Mouse (Mus musculus) liver, embryonic 11.5 days (tissue): Measurements from ENCODE around the gene Znrf2. TPM values are rescaled to one million over a fixed set of nuclear protein-coding genes. Genes with fewer than 3 reads are reported as not detected.

ENCODE experiments used
- ATAC-seq: fragments of 200-750 bp; cut with Nextera tagmentation; replicated peaks from 2 replicates; pipeline ENCODE4 v1.8.0; 2017; ENCODE audit warnings: moderate number of reproducible peaks, mild to moderate bottlenecking, moderate TSS enrichment, moderate library complexity; ENCODE audit not compliant: low FRiP score
- DNase-seq: peaks from one replicate; pipeline ENCODE4 v3.0.0-alpha.2; 2017; ENCODE audit warnings: low spot score
- H3K27ac ChIP-seq: fragments of 300-500 bp; sonication (generic); 2 replicates; pipeline ENCODE4 v1.5.1; 2014; ENCODE audit warnings: mild to moderate bottlenecking, low read depth, low read length, control low read depth
- H3K27me3 ChIP-seq: fragments of 300-500 bp; sonication (generic); replicated peaks from 2 replicates; pipeline ENCODE4 v1.6.1; 2014; ENCODE audit warnings: low read length, mixed read lengths; ENCODE audit not compliant: control insufficient read depth, insufficient read depth
- H3K36me3 ChIP-seq: fragments of 300-500 bp; sonication (generic); 2 replicates; pipeline ENCODE4 v1.6.1; 2014; ENCODE audit warnings: mild to moderate bottlenecking, low read length, moderate library complexity, mixed read lengths; ENCODE audit not compliant: control insufficient read depth, insufficient read depth
- H3K4me1 ChIP-seq: fragments of 300-500 bp; sonication (generic); replicated peaks from 2 replicates; pipeline ENCODE4 v1.6.1; 2014; ENCODE audit warnings: low read length, mixed read lengths; ENCODE audit not compliant: control insufficient read depth, insufficient read depth
- H3K4me2 ChIP-seq: fragments of 300-500 bp; sonication (generic); 2 replicates; pipeline ENCODE4 v1.6.1; 2014; ENCODE audit warnings: mild to moderate bottlenecking, control low read depth, moderate library complexity
- H3K4me3 ChIP-seq: fragments of 300-500 bp; sonication (generic); 2 replicates; pipeline ENCODE4 v1.5.1; 2014; ENCODE audit warnings: low read depth, low read length, control low read depth
- H3K9ac ChIP-seq: fragments of 300-500 bp; sonication (generic); 2 replicates; pipeline ENCODE4 v1.6.1; 2014; ENCODE audit warnings: low read depth, low read length, control low read depth
- H3K9me3 ChIP-seq: fragments of 300-500 bp; sonication (generic); 2 replicates; pipeline ENCODE4 v1.6.1; 2016; ENCODE audit warnings: low read length, inconsistent platforms, mixed read lengths; ENCODE audit not compliant: control insufficient read depth
- WGBS: fragments of 180-500 bp; shearing (Covaris S2); extraction: QIAGEN DNeasy Blood & Tissue Kit; methylation state at CpG from one replicate; pipeline ENCODE4 v1.1.7; 2014; 5-methylcytosine and 5-hydroxymethylcytosine counted together
- polyA plus RNA-seq: library from polyadenylated mRNA; unstranded; fragments of >200 nt; fragmentation: Nextera tagmentation; extraction: Ambion mirVana; gene quantifications from 2 replicates; pipeline ENCODE4 v1.2.1, GENCODE M21; 2014

The Znrf2 gene
- polyA plus RNA-seq, 1 experiment from 2014 or later = 4.1 TPM

GRCm38 (mm10) chr6:54781881-54782280, 34.8 kb upstream of the Znrf2 start:
- no peak overlapping the region for H3K4me3 ChIP-seq
- H3K27ac ChIP-seq = no peak overlapping the region
- no peaks in the 10 kb centered on the region for H3K9me3 ChIP-seq
- H3K36me3 ChIP-seq = no peaks in the 10 kb centered on the region
- ATAC-seq (no peak), DNase-seq (no peak)
- WGBS = 70% methylated on average over 6 of the region's 6 CpGs
- no peaks in the 10 kb centered on the region for H3K27me3 ChIP-seq
- no peak overlapping the region for H3K9ac ChIP-seq
- no peak overlapping the region for H3K4me2 ChIP-seq
- H3K4me1 ChIP-seq = no peaks in the 10 kb centered on the region

GRCm38 (mm10) chr6:54785098-54785730, 31.5 kb upstream of the Znrf2 start:
- Histone ChIP-seq H3K9ac (no peak overlapping the region), H3K27ac (no peak overlapping the region), H3K4me3 (no peak overlapping the region), H3K36me3 (no peaks in the 10 kb centered on the region), H3K4me1 (no peaks in the 10 kb centered on the region), H3K27me3 (no peaks in the 10 kb centered on the region), H3K9me3 (no peaks in the 10 kb centered on the region), H3K4me2 (no peak overlapping the region)
- no peak for ATAC-seq
- DNase-seq = no peak
- 79% methylated on average over 5 of the region's 5 CpGs for WGBS

DNA sequence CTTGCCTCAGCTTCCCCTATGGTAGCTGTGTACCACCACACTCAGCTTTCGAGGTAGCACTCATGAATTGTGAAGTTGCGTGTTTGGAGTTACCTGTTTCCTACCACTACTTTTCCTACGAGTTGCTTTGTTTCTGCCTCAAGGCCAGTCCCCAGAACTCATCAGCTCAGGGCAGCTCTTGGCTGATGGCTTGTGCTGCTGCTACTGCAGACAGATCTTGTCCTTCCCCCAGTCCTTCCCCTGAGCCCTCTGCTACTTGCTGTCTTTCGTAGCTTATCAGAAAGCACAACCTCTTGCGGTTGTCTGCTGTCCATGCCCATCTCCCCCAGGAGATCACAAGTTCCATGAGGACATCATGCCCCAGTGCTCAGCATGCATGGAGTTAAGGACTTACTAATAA, 29.9 kb upstream of the Znrf2 start:
- Histone ChIP-seq H3K27me3 (no peaks in the 10 kb centered on the region), H3K4me3 (no peak overlapping the region), H3K27ac (no peak overlapping the region), H3K36me3 (no peaks in the 10 kb centered on the region), H3K4me2 (no peak overlapping the region), H3K4me1 (no peaks in the 10 kb centered on the region), H3K9ac (no peak overlapping the region), H3K9me3 (no peaks in the 10 kb centered on the region)
- ATAC-seq (no peak), DNase-seq (no peak)
- 75% methylated on average over 5 of the region's 5 CpGs for WGBS

DNA sequence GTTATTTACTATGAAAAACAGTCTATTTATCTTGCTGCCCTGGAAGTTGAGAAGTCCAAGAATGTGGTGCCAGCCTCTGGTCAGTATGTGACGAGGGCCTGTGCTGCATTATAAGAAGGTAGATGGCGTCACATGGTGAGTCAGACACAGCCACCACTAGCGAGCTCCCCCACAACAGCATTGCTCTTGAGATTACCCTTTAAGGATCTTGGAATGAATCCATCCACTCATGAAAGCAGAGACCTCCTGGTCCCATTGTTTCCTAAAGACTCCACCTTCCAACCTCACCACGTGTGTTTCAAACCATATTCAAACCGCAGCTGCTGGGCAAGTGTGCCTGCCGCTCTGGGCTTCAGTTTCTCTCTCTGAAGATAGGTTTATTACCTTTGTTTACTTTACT, 28.2 kb upstream of the Znrf2 start:
- no peak overlapping the region for H3K4me3 ChIP-seq
- no peaks in the 10 kb centered on the region for H3K36me3 ChIP-seq
- WGBS = 75% methylated on average over 6 of the region's 6 CpGs
- no peaks in the 10 kb centered on the region for H3K4me1 ChIP-seq
- DNase-seq = no peak
- no peak for ATAC-seq
- no peaks in the 10 kb centered on the region for H3K9me3 ChIP-seq
- H3K4me2 ChIP-seq = no peak overlapping the region
- no peaks in the 10 kb centered on the region for H3K27me3 ChIP-seq
- no peak overlapping the region for H3K9ac ChIP-seq
- no peak overlapping the region for H3K27ac ChIP-seq

DNA sequence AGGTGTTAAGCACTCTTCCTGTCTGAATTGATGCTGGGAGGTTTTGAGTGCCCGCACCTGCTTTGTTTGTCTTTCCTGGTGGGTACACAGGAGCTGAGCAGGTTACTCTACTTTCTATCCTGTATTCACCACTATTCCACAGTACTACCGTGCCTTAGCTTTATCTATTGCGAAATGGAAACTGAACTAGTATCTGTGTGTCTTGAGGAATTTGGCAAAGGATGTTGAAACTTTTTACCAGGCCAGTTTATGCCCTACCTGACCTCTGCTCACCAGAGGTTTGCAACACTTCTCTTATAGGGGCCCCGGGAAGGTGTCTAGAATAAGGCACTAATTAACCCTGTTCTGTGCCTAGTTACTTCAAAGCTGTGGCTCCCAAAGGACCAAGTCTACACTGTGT, 27.6 kb upstream of the Znrf2 start:
- ATAC-seq = no peak
- Histone ChIP-seq H3K4me2 (no peak overlapping the region), H3K27me3 (no peaks in the 10 kb centered on the region), H3K9me3 (no peaks in the 10 kb centered on the region), H3K9ac (no peak overlapping the region), H3K4me1 (no peaks in the 10 kb centered on the region), H3K36me3 (no peaks in the 10 kb centered on the region), H3K4me3 (no peak overlapping the region), H3K27ac (0 out of 2 replicates have a peak overlapping the region, but pooled peaks have one; percentile 28)
- WGBS = 67% methylated on average over 4 of the region's 4 CpGs
- DNase-seq = no peak

GRCm38 (mm10) chr6:54790071-54790470, 26.6 kb upstream of the Znrf2 start:
- ATAC-seq (0 out of 2 replicates have a peak, but pooled peaks have one; percentile 29), DNase-seq (no peak)
- 66% methylated on average over 4 of the region's 4 CpGs for WGBS
- Histone ChIP-seq H3K36me3 (no peaks in the 10 kb centered on the region), H3K27ac (no peak overlapping the region), H3K27me3 (no peaks in the 10 kb centered on the region), H3K9ac (no peak overlapping the region), H3K4me3 (no peak overlapping the region), H3K9me3 (no peaks in the 10 kb centered on the region), H3K4me1 (no peaks in the 10 kb centered on the region), H3K4me2 (no peak overlapping the region)

DNA sequence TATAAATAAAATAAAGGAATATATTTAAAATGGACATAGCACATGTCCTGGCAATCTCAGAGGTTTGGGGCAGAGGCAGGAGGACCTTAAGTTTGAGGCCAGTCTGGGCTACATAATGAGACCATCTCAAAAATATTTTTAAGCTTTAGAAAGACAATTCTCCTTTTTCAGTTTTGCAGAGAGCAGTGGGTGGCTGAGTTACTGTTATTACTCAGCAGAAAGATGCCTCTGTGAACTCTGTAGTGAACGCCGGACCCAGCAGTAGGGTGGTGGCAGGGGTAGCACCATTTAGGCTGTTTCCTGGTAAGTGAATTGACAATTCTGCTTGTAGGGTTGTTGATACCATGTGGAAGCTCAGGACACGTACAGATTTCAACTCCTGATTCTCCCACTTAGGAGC, 22.9 kb upstream of the Znrf2 start:
- Histone ChIP-seq H3K4me2 (no peak overlapping the region), H3K27ac (no peak overlapping the region), H3K36me3 (no peaks in the 10 kb centered on the region), H3K27me3 (no peaks in the 10 kb centered on the region), H3K9ac (no peak overlapping the region), H3K4me3 (no peak overlapping the region), H3K9me3 (peaks cover 2% of the 10 kb centered on the region), H3K4me1 (no peaks in the 10 kb centered on the region)
- DNase-seq = no peak
- ATAC-seq = no peak
- WGBS = 83% methylated on average over 3 of the region's 3 CpGs

GRCm38 (mm10) chr6:54794372-54794771, 22.3 kb upstream of the Znrf2 start:
- no peak for ATAC-seq
- no peak overlapping the region for H3K4me2 ChIP-seq
- H3K4me3 ChIP-seq = no peak overlapping the region
- H3K9ac ChIP-seq = no peak overlapping the region
- no peak overlapping the region for H3K27ac ChIP-seq
- no peak for DNase-seq
- peaks cover 3% of the 10 kb centered on the region for H3K9me3 ChIP-seq
- no peaks in the 10 kb centered on the region for H3K4me1 ChIP-seq
- no peaks in the 10 kb centered on the region for H3K36me3 ChIP-seq
- 68% methylated on average over 2 of the region's 2 CpGs for WGBS
- no peaks in the 10 kb centered on the region for H3K27me3 ChIP-seq

DNA sequence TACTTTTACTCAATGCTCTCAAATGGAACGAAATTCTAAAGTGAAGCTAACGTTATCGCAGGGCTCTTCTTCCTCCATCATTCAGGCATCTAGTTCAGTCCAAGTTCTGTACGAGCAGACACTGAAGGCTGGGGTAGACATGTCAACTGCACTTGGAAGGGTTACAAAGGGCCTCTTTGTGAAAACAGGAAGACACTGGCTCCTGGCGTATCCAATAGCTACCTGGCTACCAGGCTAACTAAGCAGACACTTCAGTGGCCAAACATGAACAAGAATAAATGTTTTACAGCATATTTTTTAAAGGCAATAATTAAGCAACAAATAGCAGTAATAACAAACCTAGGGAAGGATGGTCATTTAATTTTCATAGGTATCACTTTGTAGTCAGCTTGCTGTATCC, 21.7 kb upstream of the Znrf2 start:
- ATAC-seq (no peak), DNase-seq (no peak)
- Histone ChIP-seq H3K36me3 (no peaks in the 10 kb centered on the region), H3K4me3 (no peak overlapping the region), H3K9ac (no peak overlapping the region), H3K4me2 (no peak overlapping the region), H3K9me3 (peaks cover 3% of the 10 kb centered on the region), H3K4me1 (no peaks in the 10 kb centered on the region), H3K27me3 (no peaks in the 10 kb centered on the region), H3K27ac (no peak overlapping the region)
- WGBS = 82% methylated on average over 5 of the region's 5 CpGs
